Mouse (Mus musculus) embryonic facial prominence, embryonic 15.5 days (tissue): Measurements from ENCODE around the gene Vmp1. TPM values are rescaled to one million over a fixed set of nuclear protein-coding genes. Genes with fewer than 3 reads are reported as not detected.

Experiments used
- ATAC-seq: fragments of 200-750 bp; cut with Nextera tagmentation; 2 replicates; pipeline ENCODE4 v1.8.0; 2017; ENCODE audit warnings: low read depth, moderate TSS enrichment; ENCODE audit not compliant: insufficient number of reproducible peaks, low FRiP score, low TSS enrichment
- H3K27ac ChIP-seq: fragments of 300-500 bp; sonication (generic); replicated peaks from 2 replicates; pipeline ENCODE4 v1.5.1; 2015; ENCODE audit warnings: mild to moderate bottlenecking, inconsistent platforms
- H3K27me3 ChIP-seq: fragments of 300-500 bp; sonication (generic); 2 replicates; pipeline ENCODE4 v1.6.1; 2015; ENCODE audit warnings: inconsistent platforms
- H3K36me3 ChIP-seq: fragments of 300-500 bp; sonication (generic); 2 replicates; pipeline ENCODE4 v1.6.1; 2015; ENCODE audit warnings: mild to moderate bottlenecking, inconsistent platforms
- H3K4me1 ChIP-seq: fragments of 300-500 bp; sonication (generic); 2 replicates; pipeline ENCODE4 v1.6.1; 2015; ENCODE audit warnings: inconsistent platforms
- H3K4me2 ChIP-seq: fragments of 300-500 bp; sonication (generic); replicated peaks from 2 replicates; pipeline ENCODE4 v1.6.1; 2015; ENCODE audit warnings: mild to moderate bottlenecking, inconsistent platforms
- H3K4me3 ChIP-seq: fragments of 300-500 bp; sonication (generic); replicated peaks from 2 replicates; pipeline ENCODE4 v1.5.1; 2015; ENCODE audit warnings: mild to moderate bottlenecking, inconsistent platforms
- H3K9ac ChIP-seq: fragments of 300-500 bp; sonication (generic); 2 replicates; pipeline ENCODE4 v1.6.1; 2015; ENCODE audit warnings: inconsistent platforms
- H3K9me3 ChIP-seq: fragments of 300-500 bp; sonication (generic); replicated peaks from 2 replicates; pipeline ENCODE4 v1.6.1; 2016; ENCODE audit warnings: inconsistent platforms
- whole genome bisulfite sequencing: fragments of 180-500 bp; shearing (Covaris S2); methylation state at CpG from one replicate; pipeline ENCODE4 v1.1.7; 2015; 5-methylcytosine and 5-hydroxymethylcytosine counted together
- polyA plus RNA-seq: library from polyadenylated mRNA; unstranded; fragments of >200 nt; fragmentation: Nextera tagmentation; extraction: Ambion mirVana; gene quantifications from 2 replicates; pipeline ENCODE4 v1.2.1, GENCODE M21; 2015

The Vmp1 gene
- polyA plus RNA-seq, 1 experiment from 2014 or later, result 82.8 TPM

GRCm38 (mm10) chr11:86671041-86671675 is 12.5 kb downstream of the Vmp1 start:
- no peaks in the 10 kb centered on the region for H3K4me1 ChIP-seq
- no peaks in the 10 kb centered on the region for H3K27me3 ChIP-seq
- no peaks in the 10 kb centered on the region for H3K9me3 ChIP-seq
- 73% methylated on average over 3 of the region's 3 CpGs for WGBS
- H3K4me2 ChIP-seq, result no peak overlapping the region
- H3K9ac ChIP-seq, result no peak overlapping the region
- H3K36me3 ChIP-seq, result no peaks in the 10 kb centered on the region
- no peak for ATAC-seq
- no peak overlapping the region for H3K27ac ChIP-seq
- no peak overlapping the region for H3K4me3 ChIP-seq

DNA sequence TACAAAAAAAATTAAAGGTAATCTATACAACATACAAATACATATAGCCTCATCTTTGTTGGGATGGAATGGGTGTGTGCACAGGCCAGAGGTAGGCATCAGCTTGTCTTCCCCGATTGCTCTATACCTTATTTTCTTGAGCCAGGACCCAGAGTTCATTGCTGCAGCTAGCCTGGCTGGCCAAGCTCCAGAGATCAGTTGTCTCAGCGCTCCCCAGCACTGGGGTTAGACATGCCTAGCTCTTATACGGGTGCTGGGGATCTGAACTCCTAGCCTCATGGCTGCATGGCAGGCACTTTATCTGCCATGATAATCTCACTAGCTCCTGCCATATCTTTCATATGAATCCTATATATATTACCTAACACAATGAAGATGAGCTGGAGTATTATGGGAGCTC is 15.5 kb downstream of the Vmp1 start:
- H3K4me2 ChIP-seq, result no peak overlapping the region
- H3K4me3 ChIP-seq, result no peak overlapping the region
- H3K27me3 ChIP-seq, result no peaks in the 10 kb centered on the region
- H3K4me1 ChIP-seq, result no peaks in the 10 kb centered on the region
- WGBS, result 87% methylated on average over 3 of the region's 3 CpGs
- H3K9ac ChIP-seq, result no peak overlapping the region
- no peak for ATAC-seq
- H3K9me3 ChIP-seq, result no peaks in the 10 kb centered on the region
- H3K27ac ChIP-seq, result no peak overlapping the region
- peaks cover 9% of the 10 kb centered on the region for H3K36me3 ChIP-seq

- peaks cover 13% of the 10 kb centered on the region for H3K36me3 ChIP-seq
- no peak overlapping the region for H3K4me2 ChIP-seq
- 91% methylated on average over 2 of the region's 2 CpGs for WGBS
- H3K27me3 ChIP-seq, result no peaks in the 10 kb centered on the region
- H3K27ac ChIP-seq, result no peak overlapping the region
- ATAC-seq, result no peak
- H3K9me3 ChIP-seq, result no peaks in the 10 kb centered on the region
- no peak overlapping the region for H3K9ac ChIP-seq
- no peaks in the 10 kb centered on the region for H3K4me1 ChIP-seq
- H3K4me3 ChIP-seq, result no peak overlapping the region
Measured at GRCm38 (mm10) chr11:86667553-86667952, 16.1 kb downstream of the Vmp1 start.

DNA sequence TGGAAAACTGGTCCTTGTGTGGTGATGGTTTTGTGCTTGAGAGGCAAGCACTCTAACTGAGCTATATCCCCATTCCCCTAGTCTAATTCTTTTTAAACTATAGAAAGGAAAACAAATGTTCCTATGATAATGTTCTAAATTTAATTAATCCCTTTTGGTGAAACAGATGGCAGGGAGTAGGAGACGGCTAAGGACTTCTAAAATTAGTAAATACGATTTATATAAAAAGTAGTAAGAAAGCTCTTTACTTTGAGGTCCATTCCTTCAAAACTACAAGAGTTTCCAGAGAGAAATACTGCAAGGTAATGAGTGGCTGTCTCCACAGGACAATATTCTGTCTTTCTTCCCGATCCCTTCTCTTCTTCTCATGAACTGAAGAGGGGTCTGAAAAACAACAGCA is 19.2 kb downstream of the Vmp1 start:
- no peak for ATAC-seq
- Histone ChIP-seq H3K4me1 (no peaks in the 10 kb centered on the region), H3K27ac (no peak overlapping the region), H3K9me3 (no peaks in the 10 kb centered on the region), H3K9ac (no peak overlapping the region), H3K27me3 (no peaks in the 10 kb centered on the region), H3K4me2 (no peak overlapping the region), H3K36me3 (peaks cover 30% of the 10 kb centered on the region), H3K4me3 (no peak overlapping the region)
- WGBS, result 84% methylated on average over 3 of the region's 3 CpGs

DNA sequence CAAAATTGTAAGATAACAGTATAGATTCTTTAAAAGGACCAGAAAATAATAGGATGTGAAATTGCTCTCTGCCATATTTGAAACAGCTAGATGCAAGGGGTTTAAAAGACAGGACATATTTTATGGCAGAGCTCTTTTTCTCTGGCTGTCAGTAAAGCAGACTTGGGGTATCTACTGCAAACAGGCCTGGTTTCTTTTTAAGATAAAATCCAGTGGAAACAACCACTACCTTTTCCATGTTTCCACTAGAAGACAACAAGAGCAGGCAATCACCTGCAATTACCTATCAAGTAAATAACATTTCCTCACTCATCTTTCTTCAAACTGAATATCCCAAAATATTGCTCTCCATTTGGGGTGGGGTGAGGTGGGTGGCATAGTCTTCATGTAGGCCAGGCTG is 19.7 kb downstream of the Vmp1 start:
- Histone ChIP-seq H3K9me3 (no peaks in the 10 kb centered on the region), H3K4me3 (no peak overlapping the region), H3K27ac (no peak overlapping the region), H3K27me3 (no peaks in the 10 kb centered on the region), H3K36me3 (peaks cover 30% of the 10 kb centered on the region), H3K4me1 (no peaks in the 10 kb centered on the region), H3K9ac (no peak overlapping the region), H3K4me2 (no peak overlapping the region)
- ATAC-seq, result no peak

DNA sequence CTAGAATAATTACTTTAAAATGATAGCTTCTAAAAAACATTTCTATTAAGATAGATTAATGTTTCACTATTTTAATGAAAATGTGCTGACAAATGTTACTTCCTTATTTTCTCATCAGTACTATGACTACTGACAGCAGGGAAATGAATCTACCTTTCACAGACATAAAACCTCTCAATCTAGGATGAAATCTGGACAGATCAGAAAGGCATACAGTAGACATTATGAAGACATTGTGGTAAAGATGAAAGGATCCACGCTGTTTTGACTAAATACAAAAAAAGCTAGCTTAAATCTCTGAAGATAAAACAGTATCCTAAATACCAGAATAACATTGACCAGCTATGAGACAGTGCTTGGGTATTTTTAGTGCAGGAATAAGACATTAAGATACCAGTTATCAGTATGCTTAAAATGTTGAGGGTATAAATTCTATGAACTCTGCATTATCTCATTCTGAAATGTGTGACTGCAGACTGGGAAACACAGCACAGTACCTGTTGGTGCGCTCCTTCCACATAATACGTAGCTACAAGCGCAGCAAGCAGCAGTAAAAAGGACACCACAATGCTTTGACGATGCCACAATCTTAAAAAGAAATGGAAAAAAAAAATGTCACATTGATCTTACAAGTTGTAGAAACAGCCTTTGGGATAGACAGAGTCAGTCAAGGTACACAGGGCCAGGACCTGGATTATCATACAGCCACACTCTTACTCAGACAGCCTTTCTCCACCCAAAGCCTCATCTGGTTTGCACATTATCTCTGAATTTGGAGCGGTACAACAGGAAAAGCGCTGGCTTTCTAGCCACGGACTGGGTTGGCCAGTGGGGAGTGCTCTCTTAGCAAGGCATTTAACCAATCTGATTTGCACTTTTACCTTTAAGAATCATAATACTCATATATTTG is 20.4 kb downstream of the Vmp1 start:
- Histone ChIP-seq H3K4me3 (no peak overlapping the region), H3K4me2 (no peak overlapping the region), H3K4me1 (no peaks in the 10 kb centered on the region), H3K27me3 (no peaks in the 10 kb centered on the region), H3K9ac (no peak overlapping the region), H3K36me3 (peaks cover 30% of the 10 kb centered on the region), H3K9me3 (no peaks in the 10 kb centered on the region), H3K27ac (no peak overlapping the region)
- WGBS, result 93% methylated on average over 8 of the region's 8 CpGs
- no peak for ATAC-seq

GRCm38 (mm10) chr11:86657863-86658262 is 25.8 kb downstream of the Vmp1 start:
- Histone ChIP-seq H3K4me1 (no peaks in the 10 kb centered on the region), H3K9ac (no peak overlapping the region), H3K9me3 (no peaks in the 10 kb centered on the region), H3K27me3 (no peaks in the 10 kb centered on the region), H3K4me3 (no peak overlapping the region), H3K36me3 (peaks cover 18% of the 10 kb centered on the region), H3K27ac (no peak overlapping the region), H3K4me2 (no peak overlapping the region)
- ATAC-seq, result no peak

DNA sequence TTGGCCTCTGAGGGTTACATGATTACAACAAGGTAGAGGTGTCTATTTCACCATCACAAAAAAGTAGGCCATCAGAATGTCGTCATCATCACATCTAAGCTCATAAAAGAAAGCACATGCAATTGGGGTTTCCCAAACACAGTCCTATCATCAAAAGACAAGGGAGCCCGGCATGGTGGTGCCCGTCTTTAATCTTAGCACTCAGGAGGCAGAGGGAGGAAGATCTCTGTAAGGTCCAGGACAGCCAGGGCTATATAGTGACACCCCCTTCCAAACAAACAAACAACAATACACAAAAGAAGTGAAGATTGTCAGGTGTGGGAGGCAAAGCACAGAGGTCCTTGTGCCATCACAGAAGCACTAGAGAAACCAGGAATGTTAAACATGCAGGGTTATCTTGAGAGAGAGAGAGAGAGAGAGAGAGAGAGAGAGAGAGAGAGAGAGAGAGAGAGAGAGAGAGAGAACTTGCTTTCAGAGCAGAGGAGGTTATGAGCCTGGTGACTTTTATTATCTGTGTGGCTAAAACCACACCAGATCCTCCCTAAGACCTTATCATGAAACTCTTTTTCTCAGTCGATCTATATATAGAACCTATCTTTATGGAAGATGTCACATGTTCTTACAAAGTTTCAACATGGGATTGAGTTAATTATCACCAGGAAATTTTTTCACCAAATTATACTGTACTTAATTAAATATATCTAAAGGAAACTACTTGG is 26.6 kb downstream of the Vmp1 start:
- Histone ChIP-seq H3K9me3 (no peaks in the 10 kb centered on the region), H3K4me3 (no peak overlapping the region), H3K27ac (no peak overlapping the region), H3K4me1 (no peaks in the 10 kb centered on the region), H3K36me3 (peaks cover 11% of the 10 kb centered on the region), H3K9ac (no peak overlapping the region), H3K4me2 (no peak overlapping the region), H3K27me3 (no peaks in the 10 kb centered on the region)
- WGBS, result 82% methylated on average over 4 of the region's 4 CpGs
- no peak for ATAC-seq

GRCm38 (mm10) chr11:86655671-86656070 is 28.0 kb downstream of the Vmp1 start:
- Histone ChIP-seq H3K27ac (no peak overlapping the region), H3K4me1 (no peaks in the 10 kb centered on the region), H3K36me3 (peaks cover 3% of the 10 kb centered on the region), H3K9ac (no peak overlapping the region), H3K4me3 (no peak overlapping the region), H3K9me3 (no peaks in the 10 kb centered on the region), H3K27me3 (no peaks in the 10 kb centered on the region), H3K4me2 (no peak overlapping the region)
- ATAC-seq, result no peak
- WGBS, result 44% methylated on average over 1 of the region's 1 CpGs

DNA sequence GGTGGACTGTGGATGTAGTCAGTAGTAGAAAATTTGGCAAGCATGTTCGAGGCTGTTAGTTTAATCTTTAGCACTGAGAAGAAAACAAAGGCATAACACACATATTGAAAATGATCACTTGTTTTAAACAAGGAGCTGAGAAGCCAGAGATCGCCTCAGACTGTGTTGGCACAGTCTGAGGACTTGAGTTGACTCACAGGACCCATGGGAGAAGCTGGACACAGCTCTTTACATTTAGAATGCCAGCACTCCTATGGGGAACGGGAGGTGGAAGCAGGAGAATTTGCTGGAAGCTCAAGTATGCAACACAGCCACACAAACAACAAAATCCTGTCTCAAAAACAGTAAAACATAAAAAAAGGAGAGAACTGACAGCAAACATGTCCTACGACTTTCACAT is 29.5 kb downstream of the Vmp1 start:
- WGBS, result 76% methylated on average over 4 of the region's 4 CpGs
- no peak overlapping the region for H3K27ac ChIP-seq
- H3K4me2 ChIP-seq, result no peak overlapping the region
- ATAC-seq, result no peak
- no peaks in the 10 kb centered on the region for H3K27me3 ChIP-seq
- no peaks in the 10 kb centered on the region for H3K36me3 ChIP-seq
- H3K4me3 ChIP-seq, result no peak overlapping the region
- H3K9ac ChIP-seq, result no peak overlapping the region
- no peaks in the 10 kb centered on the region for H3K4me1 ChIP-seq
- no peaks in the 10 kb centered on the region for H3K9me3 ChIP-seq

GRCm38 (mm10) chr11:86653446-86653845 is 30.2 kb downstream of the Vmp1 start:
- no peaks in the 10 kb centered on the region for H3K36me3 ChIP-seq
- no peak overlapping the region for H3K4me2 ChIP-seq
- H3K27me3 ChIP-seq, result no peaks in the 10 kb centered on the region
- 26% methylated on average over 3 of the region's 3 CpGs for WGBS
- no peak overlapping the region for H3K27ac ChIP-seq
- H3K9ac ChIP-seq, result no peak overlapping the region
- no peaks in the 10 kb centered on the region for H3K9me3 ChIP-seq
- no peaks in the 10 kb centered on the region for H3K4me1 ChIP-seq
- ATAC-seq, result no peak
- no peak overlapping the region for H3K4me3 ChIP-seq
